Mouse (Mus musculus): ENCODE data around the gene Ccdc134.

- TF ChIP-seq CTCF (IDR thresholded peaks at IDR 0.05; ENCODE audit: low read depth) (no peak), EP300 (optimal IDR thresholded peaks at IDR 0.05) (no peak)
Measured at GRCm38 (mm10) chr15:82166240-82167100, 38.7 kb downstream of the Ccdc134 start.
